Mouse (Mus musculus) liver, postnatal 0 days (tissue): Measurements from ENCODE around the gene Arhgef2. TPM values are rescaled to one million over a fixed set of nuclear protein-coding genes. Genes with fewer than 3 reads are reported as not detected.

ENCODE experiments used
- ATAC-seq: fragments of 200-750 bp; cut with Nextera tagmentation; 2 replicates; pipeline ENCODE4 v1.8.0; 2017; ENCODE audit warnings: mild to moderate bottlenecking, moderate library complexity
- DNase-seq: peaks from one replicate; pipeline ENCODE4 v3.0.0-alpha.2; 2016
- H3K27ac ChIP-seq: fragments of 300-500 bp; sonication (generic); 2 replicates; pipeline ENCODE4 v1.5.1; 2014; ENCODE audit warnings: antibody characterized with exemption, moderate library complexity, mild to moderate bottlenecking, low read depth
- H3K27me3 ChIP-seq: fragments of 300-500 bp; sonication (generic); 2 replicates; pipeline ENCODE4 v1.6.1; 2014; ENCODE audit warnings: low read length, control low read depth, mixed read lengths; ENCODE audit not compliant: insufficient read depth
- H3K36me3 ChIP-seq: fragments of 300-500 bp; sonication (generic); replicated peaks from 2 replicates; pipeline ENCODE4 v1.6.1; 2014; ENCODE audit warnings: mild to moderate bottlenecking, control low read depth, low read length, moderate library complexity, mixed read lengths; ENCODE audit not compliant: insufficient read depth
- H3K4me1 ChIP-seq: fragments of 300-500 bp; sonication (generic); 2 replicates; pipeline ENCODE4 v1.6.1; 2014; ENCODE audit warnings: antibody characterized with exemption, mild to moderate bottlenecking, control low read depth; ENCODE audit not compliant: insufficient read depth
- H3K4me2 ChIP-seq: fragments of 300-500 bp; sonication (generic); 2 replicates; pipeline ENCODE4 v1.6.1; 2014; ENCODE audit warnings: low read depth, mild to moderate bottlenecking, low read length, moderate library complexity, mixed read lengths
- H3K4me3 ChIP-seq: fragments of 300-500 bp; sonication (generic); 2 replicates; pipeline ENCODE4 v1.5.1; 2014; ENCODE audit warnings: low read depth, low read length
- H3K9ac ChIP-seq: fragments of 300-500 bp; sonication (generic); replicated peaks from 2 replicates; pipeline ENCODE4 v1.6.1; 2014; ENCODE audit warnings: mild to moderate bottlenecking, moderate library complexity
- H3K9me3 ChIP-seq: fragments of 300-500 bp; sonication (generic); 2 replicates; pipeline ENCODE4 v1.6.1; 2016; ENCODE audit warnings: mild to moderate bottlenecking, control low read depth, low read length, mixed read lengths
- CTCF ChIP-seq: sonication (generic); IDR thresholded peaks from 2 replicates; pipeline ENCODE4 v1.5.1; 2016; ENCODE audit warnings: antibody characterized with exemption, low read depth
- EP300 ChIP-seq: IDR thresholded peaks from 2 replicates; pipeline ENCODE4 v1.6.1; 2016; ENCODE audit warnings: antibody characterized with exemption, low read depth, mild to moderate bottlenecking
- WGBS: fragments of 180-500 bp; shearing (Covaris S2); extraction: QIAGEN DNeasy Blood & Tissue Kit; methylation state at CpG from one replicate; pipeline ENCODE4 v1.1.7; 2014; ENCODE audit not compliant: insufficient replicate concordance; 5-methylcytosine and 5-hydroxymethylcytosine counted together
- polyA plus RNA-seq: library from polyadenylated mRNA; unstranded; fragments of >200 nt; fragmentation: Nextera tagmentation; extraction: Ambion mirVana; gene quantifications from 2 replicates; pipeline ENCODE4 v1.2.1, GENCODE M21; 2015

The Arhgef2 gene
- polyA plus RNA-seq, 1 experiment from 2014 or later = 13.7 TPM

DNA sequence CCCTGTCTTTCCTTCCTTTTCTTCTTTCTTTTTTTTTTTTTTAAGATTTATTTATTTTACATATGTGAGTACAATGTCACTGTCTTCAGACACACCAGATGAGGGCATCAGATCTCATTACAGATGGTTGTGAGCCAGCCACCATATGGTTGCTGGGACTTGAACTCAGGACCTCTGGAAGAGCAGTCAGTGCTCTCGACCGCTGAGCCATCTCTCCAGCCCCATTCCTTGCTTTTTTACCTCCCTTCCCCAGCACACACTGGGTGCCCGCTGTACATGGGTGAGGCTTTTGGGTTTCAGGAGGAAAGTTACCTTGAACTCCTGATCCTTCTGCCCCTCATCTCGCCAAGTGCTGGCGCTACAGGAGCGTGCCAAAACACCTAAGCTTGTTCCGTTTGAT lies 19.8 kb downstream of the Arhgef2 start:
- Histone ChIP-seq H3K4me3 (no peak overlapping the region), H3K4me2 (no peak overlapping the region), H3K9me3 (no peaks in the 10 kb centered on the region), H3K36me3 (peaks cover 25% of the 10 kb centered on the region), H3K27me3 (no peaks in the 10 kb centered on the region), H3K27ac (no peak overlapping the region), H3K4me1 (peaks cover 73% of the 10 kb centered on the region), H3K9ac (no peak overlapping the region)
- 83% methylated on average over 7 of the region's 7 CpGs for WGBS
- DNase-seq (no peak), ATAC-seq (no peak)
- TF ChIP-seq EP300 = no peak
- no peak for TF ChIP-seq CTCF

- WGBS = 68% methylated on average over 7 of the region's 7 CpGs
- H3K9me3 ChIP-seq = no peaks in the 10 kb centered on the region
Measured at GRCm38 (mm10) chr3:88626316-88626715, 20.6 kb downstream of the Arhgef2 start.

DNA sequence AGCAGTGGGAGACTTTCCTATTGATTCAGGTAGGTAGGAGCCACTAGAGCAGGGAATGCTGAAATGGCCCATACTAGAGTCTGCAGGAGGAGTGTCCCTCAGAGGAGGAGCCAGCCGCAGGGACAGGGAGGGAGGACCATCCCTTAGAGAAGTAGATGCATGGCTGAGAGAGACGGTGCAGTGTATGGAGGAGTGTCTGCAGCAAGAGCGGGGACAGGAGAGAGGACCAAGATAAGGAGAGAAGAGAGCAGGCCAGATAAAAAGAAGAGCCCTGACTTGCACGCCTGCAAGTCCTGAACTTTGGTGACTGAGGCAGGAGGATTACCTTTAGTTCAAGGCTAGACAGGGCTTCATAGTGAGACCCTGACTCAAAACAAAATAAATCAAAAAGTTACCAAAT lies 21.3 kb downstream of the Arhgef2 start:
- 20% methylated on average over 4 of the region's 4 CpGs for WGBS
- peak; percentile 30; the same call in 1 of the 2 replicates for ATAC-seq
- H3K9ac ChIP-seq = no peak overlapping the region
- H3K4me1 ChIP-seq = peaks cover 62% of the 10 kb centered on the region
- H3K27me3 ChIP-seq = no peaks in the 10 kb centered on the region
- H3K27ac ChIP-seq = no peak overlapping the region
- peaks cover 35% of the 10 kb centered on the region for H3K36me3 ChIP-seq
- H3K9me3 ChIP-seq = no peaks in the 10 kb centered on the region
- TF ChIP-seq CTCF (no peak), EP300 (no peak)
- no peak overlapping the region for H3K4me2 ChIP-seq
- no peak for DNase-seq
- H3K4me3 ChIP-seq = no peak overlapping the region

More at GRCm38 (mm10) chr3:88626316-88626715, 20.6 kb downstream of the Arhgef2 start:
- Histone ChIP-seq H3K36me3 (peaks cover 32% of the 10 kb centered on the region), H3K4me3 (no peak overlapping the region), H3K4me2 (no peak overlapping the region), H3K9ac (no peak overlapping the region), H3K4me1 (peaks cover 68% of the 10 kb centered on the region), H3K27ac (no peak overlapping the region), H3K27me3 (no peaks in the 10 kb centered on the region)
- no peak for DNase-seq
- ATAC-seq = no peak
- TF ChIP-seq EP300 (no peak), CTCF (no peak)

GRCm38 (mm10) chr3:88627535-88627934 lies 21.8 kb downstream of the Arhgef2 start:
- no peak overlapping the region for H3K27ac ChIP-seq
- H3K4me2 ChIP-seq = no peak overlapping the region
- 58% methylated on average over 2 of the region's 2 CpGs for WGBS
- H3K9me3 ChIP-seq = no peaks in the 10 kb centered on the region
- ATAC-seq = no peak
- H3K36me3 ChIP-seq = peaks cover 38% of the 10 kb centered on the region
- DNase-seq = no peak
- no peak for TF ChIP-seq EP300
- no peak for TF ChIP-seq CTCF
- peaks cover 61% of the 10 kb centered on the region for H3K4me1 ChIP-seq
- H3K27me3 ChIP-seq = no peaks in the 10 kb centered on the region
- no peak overlapping the region for H3K4me3 ChIP-seq
- H3K9ac ChIP-seq = no peak overlapping the region

GRCm38 (mm10) chr3:88628766-88629165 lies 23.0 kb downstream of the Arhgef2 start:
- Histone ChIP-seq H3K27me3 (no peaks in the 10 kb centered on the region), H3K4me3 (no peak overlapping the region), H3K27ac (no peak overlapping the region), H3K36me3 (peaks cover 49% of the 10 kb centered on the region), H3K4me2 (no peak overlapping the region; the same call in 1 of the 2 replicates), H3K9me3 (no peaks in the 10 kb centered on the region), H3K9ac (no peak overlapping the region), H3K4me1 (peaks cover 49% of the 10 kb centered on the region)
- TF ChIP-seq CTCF (no peak), EP300 (no peak)
- 40% methylated on average over 4 of the region's 4 CpGs for WGBS
- ATAC-seq = no peak
- no peak for DNase-seq

- WGBS = 79% methylated on average over 13 of the region's 13 CpGs
- no peak overlapping the region for H3K9ac ChIP-seq
- no peaks in the 10 kb centered on the region for H3K27me3 ChIP-seq
- TF ChIP-seq CTCF (no peak), EP300 (no peak)
- peaks cover 54% of the 10 kb centered on the region for H3K36me3 ChIP-seq
- H3K4me2 ChIP-seq = no peak overlapping the region
- DNase-seq (no peak), ATAC-seq (no peak)
- H3K9me3 ChIP-seq = no peaks in the 10 kb centered on the region
- H3K27ac ChIP-seq = no peak overlapping the region
- no peak overlapping the region for H3K4me3 ChIP-seq
- peaks cover 46% of the 10 kb centered on the region for H3K4me1 ChIP-seq
Measured at GRCm38 (mm10) chr3:88629244-88629643, 23.5 kb downstream of the Arhgef2 start.

- WGBS = 80% methylated on average over 9 of the region's 9 CpGs
- Histone ChIP-seq H3K27me3 (no peaks in the 10 kb centered on the region), H3K9ac (no peak overlapping the region), H3K27ac (no peak overlapping the region), H3K9me3 (no peaks in the 10 kb centered on the region), H3K4me2 (no peak overlapping the region), H3K4me1 (peaks cover 38% of the 10 kb centered on the region), H3K36me3 (peaks cover 56% of the 10 kb centered on the region), H3K4me3 (no peak overlapping the region)
- no peak for DNase-seq
- TF ChIP-seq EP300 (no peak), CTCF (no peak)
- no peak for ATAC-seq
Measured at GRCm38 (mm10) chr3:88630018-88630417, 24.3 kb downstream of the Arhgef2 start.
